Comparison of ENCODE assay signal across 34 mouse cellular contexts in genomic region chr2:154163306-154163705, GRCm38 (mm10). TPM values are rescaled to one million over a fixed set of nuclear protein-coding genes. Genes with fewer than 3 reads are reported as not detected.
DNase-seq lines count a peak whose midpoint lies in the region; ATAC-seq lines count a peak whose summit lies in the region.
"Had no signal": no experiment of that assay in that cellular context is flagged by ENCODE, and none has a peak within 500 bp of the region (broad histone marks: within the 10 kb centered on the region; RNA-seq: fewer than 3 reads in every experiment).

No protein-coding gene starts in this region.

- ATAC-seq in frontal cortex, adult (ENCODE audit: low TSS enrichment): peak; percentile 34; the same call in 1 of the 2 replicates
- ATAC-seq: forebrain, embryonic 14.5 days; intestine, embryonic 15.5 days; liver, embryonic 12.5 days; liver, postnatal 0 days; Patski had no signal

- DNase-seq in frontal cortex, adult 2 months (ENCODE audit: extremely low spot score in 1 of 2, low spot score in 1 of 2): no peak
- peak; percentile 13 for DNase-seq in layer of hippocampus, adult 11-12 months (ENCODE audit: low spot score)
- no peak for DNase-seq in layer of hippocampus, postnatal 14 days (ENCODE audit: low spot score in 2 of 2)
- peak; percentile 6 to 7 for DNase-seq in cerebellum, adult 18-20 months
- DNase-seq in cerebellum, postnatal 14 days: peak; percentile 15 to 26
- DNase-seq in urinary bladder, postnatal 36 days (ENCODE audit: low spot score in 2 of 2): no peak
- DNase-seq: adrenal gland, postnatal 10 days; heart, postnatal 4 days; kidney, adult 8-10 months; layer of hippocampus, adult 9-11 months; liver, postnatal 0 days; lung, postnatal 4 days; thymus, adult 2 months; thymus, postnatal 4 days had no signal

RNA-seq across cellular contexts. Expression of gene Bpifa5, which starts 0.9 kb away (rescaled TPM):
- not detected in 2 replicates for polyA plus RNA-seq in frontal cortex, adult 2 months (2012; rRNA removed)
- total RNA-seq in layer of hippocampus, postnatal 14 days (2021): not detected
- total RNA-seq: adrenal gland, postnatal 10 days; gastrocnemius, adult 8-10 months; gastrocnemius, postnatal 4 days; heart, postnatal 4 days; left cerebral cortex, adult 18-20 months; left cerebral cortex, postnatal 25 days; MEL; monocyte, adult 5-6 weeks had no signal
- polyA plus RNA-seq: embryonic facial prominence, embryonic 11.5 days; forebrain, embryonic 14.5 days; heart, embryonic 16.5 days; hindbrain, embryonic 15.5 days; intestine, embryonic 15.5 days; kidney, postnatal 0 days; large intestine, adult 2 months; limb, embryonic 13.5 days; liver, embryonic 12.5 days; liver, postnatal 0 days; lung, embryonic 16.5 days; midbrain, embryonic 12.5 days; neural tube, embryonic 14.5 days; Patski had no signal

RNA-seq across cellular contexts. Expression of gene Bpifa1, which starts 20.6 kb away (rescaled TPM):
- polyA plus RNA-seq in frontal cortex, adult 2 months (2012; rRNA removed): not detected in 2 replicates
- not detected for total RNA-seq in layer of hippocampus, postnatal 14 days (2021)
- total RNA-seq: adrenal gland, postnatal 10 days; gastrocnemius, adult 8-10 months; gastrocnemius, postnatal 4 days; heart, postnatal 4 days; left cerebral cortex, adult 18-20 months; left cerebral cortex, postnatal 25 days; MEL; monocyte, adult 5-6 weeks had no signal
- polyA plus RNA-seq: embryonic facial prominence, embryonic 11.5 days; forebrain, embryonic 14.5 days; intestine, embryonic 15.5 days; kidney, postnatal 0 days; large intestine, adult 2 months; limb, embryonic 13.5 days; liver, postnatal 0 days; midbrain, embryonic 12.5 days; neural tube, embryonic 14.5 days; Patski had no signal

RNA-seq across cellular contexts. Expression of gene Bpifb1, which starts 27.3 kb away (rescaled TPM):
- polyA plus RNA-seq in frontal cortex, adult 2 months (2012; rRNA removed): 0.36 and 0.40 TPM in 2 replicates
- total RNA-seq in layer of hippocampus, postnatal 14 days (2021): under 1 TPM; 0.48 to 0.71 TPM
- total RNA-seq: adrenal gland, postnatal 10 days; gastrocnemius, adult 8-10 months; gastrocnemius, postnatal 4 days; MEL; monocyte, adult 5-6 weeks had no signal
- polyA plus RNA-seq: embryonic facial prominence, embryonic 11.5 days; large intestine, adult 2 months; limb, embryonic 13.5 days; midbrain, embryonic 12.5 days; neural tube, embryonic 14.5 days had no signal

RNA-seq across cellular contexts. Expression of gene Bpifa3, which starts 33.2 kb away (rescaled TPM):
- polyA plus RNA-seq in frontal cortex, adult 2 months (2012; rRNA removed): not detected in 2 replicates
- not detected for total RNA-seq in layer of hippocampus, postnatal 14 days (2021)
- total RNA-seq: adrenal gland, postnatal 10 days; gastrocnemius, adult 8-10 months; gastrocnemius, postnatal 4 days; heart, postnatal 4 days; left cerebral cortex, adult 18-20 months; left cerebral cortex, postnatal 25 days; MEL; monocyte, adult 5-6 weeks had no signal
- polyA plus RNA-seq: embryonic facial prominence, embryonic 11.5 days; forebrain, embryonic 14.5 days; heart, embryonic 16.5 days; hindbrain, embryonic 15.5 days; intestine, embryonic 15.5 days; kidney, postnatal 0 days; large intestine, adult 2 months; limb, embryonic 13.5 days; liver, embryonic 12.5 days; liver, postnatal 0 days; lung, embryonic 16.5 days; midbrain, embryonic 12.5 days; neural tube, embryonic 14.5 days; Patski had no signal

Comparison
In these comparisons a context has a peak if more than half of its experiments do, and no peak if none do; other contexts are left out.
1. DNase-seq: peak in layer of hippocampus, adult 11-12 months (single experiment), cerebellum, adult 18-20 months (2 of 2) and cerebellum, postnatal 14 days (2 of 2); none in frontal cortex, adult 2 months (0 of 2), layer of hippocampus, postnatal 14 days (0 of 2) and urinary bladder, postnatal 36 days (0 of 2).